ENCODE assay signal across 23 mouse cellular contexts in the genomic region with DNA sequence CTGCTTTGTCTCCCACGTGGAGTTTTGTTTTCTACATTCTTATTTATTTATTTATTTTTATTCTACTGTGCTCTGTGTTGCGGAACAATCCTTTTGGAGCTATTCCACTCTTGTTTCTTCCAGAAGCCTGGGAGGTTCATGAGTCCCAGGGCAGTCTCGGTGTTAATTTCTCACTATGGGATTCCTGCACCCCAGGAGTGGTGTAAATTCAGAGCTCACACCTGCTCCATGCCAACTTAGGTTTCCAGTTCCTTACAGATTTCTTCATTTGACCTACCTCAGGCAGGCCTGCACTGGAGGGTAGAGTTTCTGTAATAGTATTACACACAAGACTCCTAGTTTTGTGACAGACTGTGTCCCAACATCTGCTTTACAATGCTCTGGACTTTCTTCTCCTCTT. TPM values are rescaled to one million over a fixed set of nuclear protein-coding genes. Genes with fewer than 3 reads are reported as not detected.
DNase-seq lines count a peak whose midpoint lies in the region; ATAC-seq lines count a peak whose summit lies in the region.
"Had no signal": no experiment of that assay in that cellular context is flagged by ENCODE, and none has a peak within 500 bp of the region (broad histone marks: within the 10 kb centered on the region; RNA-seq: fewer than 3 reads in every experiment).

No protein-coding gene starts in this region.

- 51% methylated on average over 3 of the region's 3 CpGs for WGBS in embryonic facial prominence, embryonic 14.5 days
- WGBS in embryonic facial prominence, embryonic 10.5 days, result 77% methylated on average over 3 of the region's 3 CpGs
- 41% methylated on average over 3 of the region's 3 CpGs for WGBS in kidney, embryonic 16.5 days
- WGBS in limb, embryonic 13.5 days, result 50% methylated on average over 3 of the region's 3 CpGs

- no peaks in the 10 kb centered on the region for H3K27me3 ChIP-seq in embryonic facial prominence, embryonic 14.5 days (replicated peaks; ENCODE audit: control insufficient read depth, insufficient read depth, low read length)
- H3K27me3 ChIP-seq in embryonic facial prominence, embryonic 10.5 days (replicated peaks; ENCODE audit: low read depth, poor library complexity, severe bottlenecking), result no peaks in the 10 kb centered on the region
- H3K27me3 ChIP-seq in kidney, embryonic 16.5 days (ENCODE audit: insufficient read depth, low read length), result no peaks in the 10 kb centered on the region
- H3K27me3 ChIP-seq in limb, embryonic 13.5 days, result no peaks in the 10 kb centered on the region
- H3K27me3 ChIP-seq: embryonic facial prominence, embryonic 13.5 days; forebrain, embryonic 13.5 days; heart, embryonic 13.5 days had no signal

- H3K4me2 ChIP-seq in embryonic facial prominence, embryonic 14.5 days (ENCODE audit: low read depth, low read length), result no peak overlapping the region
- H3K4me2 ChIP-seq in kidney, embryonic 16.5 days (replicated peaks; ENCODE audit: low read depth, low read length), result no peak overlapping the region
- no peak overlapping the region for H3K4me2 ChIP-seq in limb, embryonic 13.5 days (replicated peaks)
- H3K4me2 ChIP-seq: embryonic facial prominence, embryonic 13.5 days; forebrain, embryonic 13.5 days; heart, embryonic 13.5 days; hindbrain, embryonic 14.5 days had no signal

- no peaks in the 10 kb centered on the region for H3K4me1 ChIP-seq in embryonic facial prominence, embryonic 14.5 days (ENCODE audit: control insufficient read depth, insufficient read depth, low read length)
- H3K4me1 ChIP-seq in embryonic facial prominence, embryonic 10.5 days, result peaks cover 8% of the 10 kb centered on the region
- H3K4me1 ChIP-seq in kidney, embryonic 16.5 days (ENCODE audit: insufficient read depth, low read length), result no peaks in the 10 kb centered on the region
- no peaks in the 10 kb centered on the region for H3K4me1 ChIP-seq in limb, embryonic 13.5 days
- H3K4me1 ChIP-seq: embryonic facial prominence, embryonic 13.5 days; forebrain, embryonic 10.5 days; forebrain, embryonic 13.5 days; heart, embryonic 10.5 days; heart, embryonic 13.5 days had no signal

- H3K36me3 ChIP-seq in embryonic facial prominence, embryonic 14.5 days (ENCODE audit: control insufficient read depth, insufficient read depth, low read length), result no peaks in the 10 kb centered on the region
- no peaks in the 10 kb centered on the region for H3K36me3 ChIP-seq in embryonic facial prominence, embryonic 10.5 days (replicated peaks)
- H3K36me3 ChIP-seq in kidney, embryonic 16.5 days (ENCODE audit: insufficient read depth, low read length), result no peaks in the 10 kb centered on the region
- no peaks in the 10 kb centered on the region for H3K36me3 ChIP-seq in limb, embryonic 13.5 days
- H3K36me3 ChIP-seq: embryonic facial prominence, embryonic 13.5 days; forebrain, embryonic 10.5 days; heart, embryonic 10.5 days; heart, embryonic 13.5 days had no signal

- no peaks in the 10 kb centered on the region for H3K9me3 ChIP-seq in embryonic facial prominence, embryonic 14.5 days (ENCODE audit: control insufficient read depth, low read length)
- no peaks in the 10 kb centered on the region for H3K9me3 ChIP-seq in embryonic facial prominence, embryonic 10.5 days
- H3K9me3 ChIP-seq in kidney, embryonic 16.5 days (ENCODE audit: low read length), result no peaks in the 10 kb centered on the region
- H3K9me3 ChIP-seq in limb, embryonic 13.5 days, result no peaks in the 10 kb centered on the region
- H3K9me3 ChIP-seq: embryonic facial prominence, embryonic 13.5 days; forebrain, embryonic 10.5 days; forebrain, embryonic 13.5 days; heart, embryonic 10.5 days; heart, embryonic 13.5 days had no signal

- no peak for DNase-seq in embryonic facial prominence, embryonic 14.5 days (ENCODE audit: low spot score)
- DNase-seq in embryonic facial prominence, embryonic 10.5 days (ENCODE audit: low spot score), result no peak
- DNase-seq in kidney, adult 11 months, result no peak
- DNase-seq in cerebellum, adult 11-12 months, result no peak
- DNase-seq: adrenal gland, adult 8-10 months; adrenal gland, postnatal 25 days; cerebellum, adult 2 months; cerebellum, adult 9-11 months; cerebellum, postnatal 25 days; heart, adult 2 months; heart, postnatal 14 days; heart, postnatal 4 days had no signal

- H3K27ac ChIP-seq in embryonic facial prominence, embryonic 14.5 days (replicated peaks; ENCODE audit: low read depth, low read length), result no peak overlapping the region
- H3K27ac ChIP-seq in embryonic facial prominence, embryonic 10.5 days (replicated peaks), result no peak overlapping the region
- H3K27ac ChIP-seq in kidney, embryonic 16.5 days (ENCODE audit: low read length), result no peak overlapping the region
- no peak overlapping the region for H3K27ac ChIP-seq in limb, embryonic 13.5 days
- H3K27ac ChIP-seq: embryonic facial prominence, embryonic 13.5 days; forebrain, embryonic 10.5 days; forebrain, embryonic 13.5 days; heart, adult 2 months; heart, embryonic 10.5 days; heart, embryonic 13.5 days; hindbrain, embryonic 14.5 days; hindbrain, postnatal 0 days had no signal

- no peak overlapping the region for H3K9ac ChIP-seq in embryonic facial prominence, embryonic 14.5 days (ENCODE audit: low read depth, low read length)
- H3K9ac ChIP-seq in kidney, embryonic 16.5 days (replicated peaks; ENCODE audit: low read length), result no peak overlapping the region
- no peak overlapping the region for H3K9ac ChIP-seq in limb, embryonic 13.5 days
- H3K9ac ChIP-seq: embryonic facial prominence, embryonic 13.5 days; forebrain, embryonic 13.5 days; heart, embryonic 13.5 days; hindbrain, embryonic 14.5 days had no signal

- no peak overlapping the region for H3K4me3 ChIP-seq in embryonic facial prominence, embryonic 14.5 days (ENCODE audit: low read depth, low read length)
- H3K4me3 ChIP-seq in embryonic facial prominence, embryonic 10.5 days, result no peak overlapping the region
- H3K4me3 ChIP-seq in kidney, embryonic 16.5 days (ENCODE audit: low read length), result no peak overlapping the region
- H3K4me3 ChIP-seq in limb, embryonic 13.5 days, result no peak overlapping the region
- H3K4me3 ChIP-seq: embryonic facial prominence, embryonic 13.5 days; forebrain, embryonic 10.5 days; forebrain, embryonic 13.5 days; heart, adult 2 months; heart, embryonic 10.5 days; heart, embryonic 13.5 days had no signal

- ATAC-seq in embryonic facial prominence, embryonic 14.5 days (ENCODE audit: low read depth), result peak; percentile 63; the same call in 1 of the 2 replicates
- ATAC-seq in kidney, embryonic 16.5 days (ENCODE audit: low FRiP score, low TSS enrichment), result peak; percentile 76
- ATAC-seq in limb, embryonic 13.5 days (ENCODE audit: low FRiP score, low read depth), result peak; percentile 72
- ATAC-seq: activated CD4-positive, CD25-positive, alpha-beta regulatory T cell, adult 4 months; forebrain, embryonic 13.5 days; forebrain, embryonic 16.5 days; hindbrain, postnatal 0 days had no signal

RNA-seq across cellular contexts. Expression of gene Met, which starts 34.0 kb away (rescaled TPM):
- polyA plus RNA-seq in embryonic facial prominence, embryonic 14.5 days (2014; fragmentation: Nextera tagmentation; extraction: Ambion mirVana), result 9.0 and 11.1 TPM in 2 replicates
- 1.9 and 2.0 TPM in 2 replicates for polyA plus RNA-seq in embryonic facial prominence, embryonic 10.5 days (2016; fragmentation: Nextera tagmentation; extraction: Ambion mirVana)
- 18.5 and 20.5 TPM in 2 replicates for polyA plus RNA-seq in kidney, embryonic 16.5 days (2015; fragmentation: Nextera tagmentation; extraction: Ambion mirVana)
- 3.9 and 4.4 TPM in 2 replicates for polyA plus RNA-seq in limb, embryonic 13.5 days (2015; fragmentation: Nextera tagmentation; extraction: Ambion mirVana)
- polyA plus RNA-seq: activated CD4-positive, CD25-positive, alpha-beta regulatory T cell, adult 4 months had no signal
